Mouse (Mus musculus): ENCODE data around the gene Emid1. TPM values are rescaled to one million over a fixed set of nuclear protein-coding genes. Genes with fewer than 3 reads are reported as not detected.

Gene Emid1
- 1 to 10 TPM; 2.1 to 3.8 TPM for total RNA-seq (2021)

GRCm38 (mm10) chr11:5151680-5152337 is at the start of gene Emid1:
Gene Emid1, minus strand, starts transcription at chr11:5152257.
- intact Hi-C loops (cut with DNase I) = no loop called here

DNA sequence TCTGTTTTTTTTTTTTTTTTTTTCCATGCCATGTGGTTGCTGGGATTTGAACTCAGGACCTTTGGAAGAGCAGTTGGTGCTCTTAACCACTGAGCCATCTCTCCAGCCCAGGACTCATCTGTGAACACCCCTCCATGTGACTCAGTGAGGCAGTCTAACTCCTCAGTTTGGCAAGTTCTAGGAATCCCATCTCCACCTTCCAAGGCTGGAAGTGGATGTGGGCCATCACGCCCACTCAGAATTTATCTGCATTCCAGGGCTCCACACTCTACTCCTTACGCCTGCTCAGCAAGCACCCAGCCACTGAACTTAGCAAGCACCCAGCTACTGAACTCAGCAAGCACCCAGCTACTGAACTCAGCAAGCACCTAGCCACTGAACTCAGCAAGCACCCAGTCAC is 47.8 kb upstream of the Emid1 start:
- intact Hi-C loops (cut with DNase I) = no loop called here
- DNase-seq = no peak

More at GRCm38 (mm10) chr11:5151680-5152337, at the start of gene Emid1:
- DNase-seq = peak in 1 of 2 experiments; percentile 29

DNA sequence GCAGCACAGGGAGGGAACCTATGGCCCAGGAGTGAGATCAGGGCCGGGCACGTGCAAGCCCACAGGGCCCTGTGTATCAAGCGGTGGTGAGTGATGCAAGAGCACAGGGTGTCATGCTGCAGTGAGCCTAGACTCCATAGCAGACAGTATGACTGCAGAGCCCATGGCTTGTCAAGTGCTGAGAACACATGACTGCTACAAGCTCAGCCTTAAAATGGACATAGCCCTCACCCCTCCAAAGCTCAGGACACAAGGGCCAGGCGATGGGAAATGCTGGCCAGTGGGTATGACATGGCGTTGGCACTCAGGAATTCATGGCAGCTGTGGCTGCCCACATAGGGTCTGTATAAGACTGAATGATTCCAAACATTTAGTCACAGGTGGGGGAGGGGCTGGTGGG is 45.0 kb upstream of the Emid1 start:
- intact Hi-C loops (cut with DNase I) = no loop called here
- DNase-seq = no peak

DNA sequence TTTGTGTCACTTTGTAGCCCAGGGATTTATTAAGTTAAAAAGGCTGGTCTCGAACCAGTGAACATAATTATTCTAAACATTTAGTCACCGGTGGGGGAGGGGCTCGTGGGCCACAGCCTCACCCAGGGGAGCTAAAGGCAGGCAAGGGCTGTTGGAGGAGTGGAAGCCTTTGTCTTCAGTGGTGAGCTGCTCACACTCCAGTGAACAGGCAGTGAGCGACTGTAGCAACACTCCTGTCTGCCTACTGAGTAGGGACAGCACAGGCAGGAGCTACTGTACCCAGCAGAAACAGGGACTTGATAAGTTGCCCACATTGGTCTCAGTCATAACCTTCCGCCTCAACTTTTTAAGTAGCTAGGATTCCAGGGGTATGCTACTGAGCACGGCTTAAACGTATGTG is 44.5 kb upstream of the Emid1 start:
- intact Hi-C loops (cut with DNase I) = no loop called here
- DNase-seq = no peak

GRCm38 (mm10) chr11:5193576-5193881 is 41.5 kb upstream of the Emid1 start:
- intact Hi-C loops (cut with DNase I) = no loop called here

GRCm38 (mm10) chr11:5192840-5193575 is 41.0 kb upstream of the Emid1 start:
- DNase-seq = no peak

More at GRCm38 (mm10) chr11:5193576-5193881, 41.5 kb upstream of the Emid1 start:
- DNase-seq = no peak

GRCm38 (mm10) chr11:5192084-5192516 is 40.0 kb upstream of the Emid1 start:
- peak; percentile 49 to 56 for DNase-seq
- intact Hi-C loops (cut with DNase I) = no loop called here

More at GRCm38 (mm10) chr11:5192840-5193575, 41.0 kb upstream of the Emid1 start:
- intact Hi-C loops (cut with DNase I) = no loop called here

DNA sequence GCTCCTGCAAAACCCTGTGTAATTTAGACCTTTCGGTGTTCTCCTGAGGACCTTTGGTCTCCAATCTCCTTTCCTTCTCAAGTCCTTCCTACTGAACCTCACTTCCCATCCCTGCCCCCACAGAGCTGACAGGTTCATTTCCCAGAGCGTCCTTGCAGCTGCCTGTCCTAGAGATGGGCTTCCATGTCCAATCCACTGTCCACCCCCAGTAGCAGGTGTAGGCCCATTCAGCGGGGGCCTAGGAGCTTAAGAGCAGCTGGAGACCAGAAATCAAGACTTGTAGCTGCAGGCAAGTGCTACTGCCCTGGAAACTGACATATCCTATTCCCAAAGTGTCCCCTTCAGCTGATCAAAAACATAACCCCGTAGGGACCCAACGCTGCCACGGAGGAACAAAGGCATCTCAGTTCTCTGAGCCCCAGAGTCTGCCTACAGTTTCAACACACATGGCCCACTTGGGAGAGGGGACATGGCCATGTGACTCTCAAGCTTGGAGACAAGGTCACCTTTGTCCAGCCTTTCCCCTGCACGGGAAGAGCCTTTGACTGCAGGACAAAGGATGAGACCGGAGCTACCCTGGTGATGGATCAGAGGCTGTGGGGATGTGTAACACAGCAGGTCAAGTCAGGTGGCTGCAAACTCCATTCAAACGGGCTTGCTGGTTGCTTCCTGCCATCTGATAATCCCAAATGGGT is 37.3 kb upstream of the Emid1 start:
- DNase-seq = no peak
- intact Hi-C loops (cut with DNase I) = no loop called here

DNA sequence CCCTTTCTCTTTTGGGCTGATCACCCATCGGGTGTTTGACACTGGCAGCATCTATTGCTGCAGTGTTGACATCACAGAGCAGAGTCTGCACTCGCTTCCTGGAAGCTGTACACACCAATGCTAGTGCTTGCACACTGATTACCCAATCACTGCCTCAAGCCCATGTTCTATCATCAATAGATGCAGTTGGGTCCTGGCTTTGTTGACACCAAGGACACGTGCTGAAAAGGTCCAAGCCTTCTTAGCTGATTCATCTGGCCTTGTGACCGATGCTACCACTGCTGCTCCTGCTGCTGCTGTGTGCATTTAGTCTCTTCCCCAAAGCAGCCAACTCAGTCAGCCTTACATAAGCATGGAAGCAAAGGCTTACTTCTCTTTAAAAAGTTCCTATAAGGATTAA is 36.1 kb upstream of the Emid1 start:
- intact Hi-C loops (cut with DNase I) = no loop called here
- no peak for DNase-seq

GRCm38 (mm10) chr11:5184832-5185231 is 32.8 kb upstream of the Emid1 start:
- DNase-seq = no peak
- intact Hi-C loops (cut with DNase I) = loop anchor here (5.0 kb wide), 3 partner anchors 68 to 287 kb away; no protein-coding TSS in a partner anchor

- DNase-seq = no peak
- intact Hi-C loops (cut with DNase I) = loop anchor here (5.0 kb wide), 3 partner anchors 67 to 288 kb away; no protein-coding TSS in a partner anchor
These were observed 32.2 kb upstream of the Emid1 start for GRCm38 (mm10) chr11:5184250-5184649.

DNA sequence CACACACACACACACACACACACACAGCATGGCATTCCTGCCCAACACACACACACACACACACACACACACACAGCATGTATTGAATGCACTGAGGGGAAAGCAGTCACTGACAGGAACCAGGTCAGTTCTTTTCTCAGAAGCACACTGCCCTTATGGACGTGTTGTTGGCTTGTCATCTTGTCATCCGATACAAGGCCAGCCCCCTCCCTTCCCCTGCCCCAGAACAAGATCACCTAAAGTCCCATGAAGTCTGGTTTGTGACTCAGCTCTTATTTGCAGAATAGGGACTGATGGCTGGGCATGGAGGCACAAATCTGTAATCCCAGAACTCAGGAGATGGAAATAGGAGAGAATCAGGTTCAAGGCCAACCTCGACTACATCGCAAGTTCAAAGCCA is 30.8 kb upstream of the Emid1 start:
- intact Hi-C loops (cut with DNase I) = loop anchor here (5.0 kb wide), 3 partner anchors 66 to 289 kb away; no protein-coding TSS in a partner anchor
- no peak for DNase-seq

- intact Hi-C loops (cut with DNase I) = loop anchor here (5.0 kb wide), 3 partner anchors 65 to 290 kb away; no protein-coding TSS in a partner anchor
- peak; percentile 79 to 86 for DNase-seq
These were observed 29.9 kb upstream of the Emid1 start for GRCm38 (mm10) chr11:5181850-5182404.

GRCm38 (mm10) chr11:5179391-5179790 is 27.3 kb upstream of the Emid1 start:
- no peak for DNase-seq
- intact Hi-C loops (cut with DNase I) = no loop called here

- intact Hi-C loops (cut with DNase I) = no loop called here
- DNase-seq = no peak
These were observed 25.1 kb upstream of the Emid1 start for GRCm38 (mm10) chr11:5177171-5177570.

GRCm38 (mm10) chr11:5176685-5177084 is 24.6 kb upstream of the Emid1 start:
- DNase-seq = no peak
- intact Hi-C loops (cut with DNase I) = no loop called here

DNA sequence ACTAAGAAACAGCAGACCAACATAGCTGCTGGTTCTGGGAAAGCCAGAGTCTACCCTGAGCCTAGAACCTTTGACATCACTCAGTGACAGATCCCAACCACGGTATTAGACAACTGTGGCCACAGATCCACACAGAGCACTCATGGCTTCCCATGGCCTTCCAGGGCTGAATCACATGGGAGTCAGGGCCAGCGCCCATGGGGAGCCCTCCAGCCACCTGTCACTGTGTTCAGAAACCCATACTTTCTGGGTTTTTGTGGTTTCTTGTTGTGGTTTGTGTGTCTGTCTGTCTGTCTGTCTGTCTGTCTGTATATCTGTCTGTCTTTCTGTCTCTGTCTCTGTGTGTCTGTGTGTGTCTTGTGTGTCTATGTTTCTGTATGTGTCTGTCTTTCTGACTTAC is 23.8 kb upstream of the Emid1 start:
- intact Hi-C loops (cut with DNase I) = no loop called here
- DNase-seq = no peak

GRCm38 (mm10) chr11:5175141-5175540 is 23.1 kb upstream of the Emid1 start:
- no peak for DNase-seq
- intact Hi-C loops (cut with DNase I) = no loop called here

GRCm38 (mm10) chr11:5172861-5173260 is 20.8 kb upstream of the Emid1 start:
- DNase-seq = no peak
- intact Hi-C loops (cut with DNase I) = no loop called here

- DNase-seq = no peak
- intact Hi-C loops (cut with DNase I) = no loop called here
These were observed 15.3 kb upstream of the Emid1 start for GRCm38 (mm10) chr11:5167311-5167710.

GRCm38 (mm10) chr11:5165471-5165916 is 13.4 kb upstream of the Emid1 start:
- DNase-seq = peak; percentile 57 to 67
- intact Hi-C loops (cut with DNase I) = no loop called here

All from heart, postnatal 36 days (tissue).